Comparison of ENCODE assay signal across 12 mouse cellular contexts in the genomic region with DNA sequence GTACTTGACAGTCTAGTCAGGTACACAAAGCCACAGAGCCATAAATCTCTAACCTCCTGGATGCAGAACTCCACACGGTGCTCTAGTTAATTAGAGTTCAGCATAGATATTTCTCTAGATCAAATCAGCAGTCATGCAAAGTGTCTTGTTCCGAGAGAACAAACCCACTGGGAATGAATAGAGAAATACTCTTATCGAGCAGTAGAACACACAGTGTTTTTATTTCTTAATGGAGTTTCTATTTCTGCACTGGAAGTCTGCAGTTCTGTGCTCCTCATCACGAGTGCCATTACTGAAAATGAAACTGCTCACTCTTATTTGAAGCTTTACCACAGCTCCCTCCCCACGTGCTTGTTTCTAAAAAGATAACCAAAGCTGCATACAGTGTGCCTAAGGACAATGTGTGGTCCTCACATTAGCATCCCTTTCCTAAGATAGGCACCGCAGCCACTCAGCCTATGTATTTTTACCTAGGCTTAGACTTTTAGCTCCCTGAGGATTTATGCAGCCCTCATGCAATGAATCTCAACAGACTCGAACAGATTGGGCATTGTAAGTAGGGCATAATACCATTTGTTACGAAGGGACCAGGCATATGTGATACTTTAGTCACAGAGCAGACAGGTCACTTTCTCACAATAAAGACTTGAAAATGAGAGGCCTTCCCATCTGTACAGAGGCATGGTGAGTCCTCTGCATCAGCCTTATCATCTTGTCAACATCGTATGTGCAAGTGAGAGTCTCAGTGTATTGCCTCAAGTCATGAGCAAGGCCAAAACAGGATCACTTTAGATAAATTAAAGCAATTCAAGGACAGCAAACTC.
A peak's percentile ranks its signal among the peaks of the same experiment; 100 is the strongest.
DNase-seq lines count a peak whose midpoint lies in the region; ATAC-seq and TF ChIP-seq lines count a peak whose summit lies in the region.
"Had no signal": no experiment of that assay in that cellular context is flagged by ENCODE, and none has a peak within 500 bp of the region (broad histone marks: within the 10 kb centered on the region; RNA-seq: fewer than 3 reads in every experiment).

No protein-coding gene starts in this region.

- DNase-seq in A20 (ENCODE audit: low read depth, low spot score) (peak; percentile 53), CH12.LX (ENCODE audit: extremely low read depth) (peak; percentile 60)
- no peak for DNase-seq in layer of hippocampus, postnatal 25 days (ENCODE audit: extremely low spot score in 1 of 2, low spot score in 1 of 2)
- DNase-seq in kidney, adult 9 months, result no peak
- no peak for DNase-seq in heart, postnatal 10 days
- DNase-seq: cerebellum, postnatal 36 days; heart, postnatal 14 days; thymus, postnatal 25 days had no signal

- H3K4me3 ChIP-seq in CH12.LX (replicated peaks in 1 of 3; ENCODE audit: low read depth in 2 of 3, low read length in 2 of 3, poor library complexity in 1 of 3), result no peak overlapping the region
- no peak overlapping the region for H3K4me3 ChIP-seq in hindbrain, embryonic 13.5 days
- no peak overlapping the region for H3K4me3 ChIP-seq in midbrain, embryonic 13.5 days (replicated peaks)
- H3K4me3 ChIP-seq: liver, embryonic 15.5 days had no signal

- no peaks in the 10 kb centered on the region for H3K27me3 ChIP-seq in CH12.LX (replicated peaks)
- H3K27me3 ChIP-seq in hindbrain, embryonic 13.5 days, result no peaks in the 10 kb centered on the region
- H3K27me3 ChIP-seq in midbrain, embryonic 13.5 days, result no peaks in the 10 kb centered on the region
- H3K27me3 ChIP-seq: liver, embryonic 15.5 days had no signal

- H3K4me1 ChIP-seq in CH12.LX (ENCODE audit: control insufficient read depth in 1 of 2, insufficient read depth in 2 of 2), result peaks cover 5 to 20% of the 10 kb centered on the region in 2 experiments; a peak in 3 of 4 replicates
- H3K4me1 ChIP-seq in hindbrain, embryonic 13.5 days (replicated peaks), result peaks cover 16% of the 10 kb centered on the region
- peaks cover 24% of the 10 kb centered on the region for H3K4me1 ChIP-seq in midbrain, embryonic 13.5 days (replicated peaks)
- H3K4me1 ChIP-seq: liver, embryonic 15.5 days had no signal

- in situ Hi-C loops in CH12.LX (cut with MboI; ENCODE audit: low pct_ligation_motif_present, low pct_unique_long_range_greater_than_20kb, low sequenced_read_pairs), result no loop called here

- WGBS in hindbrain, embryonic 13.5 days, result 28% methylated on average over 9 of the region's 9 CpGs
- 27% methylated on average over 9 of the region's 9 CpGs for WGBS in midbrain, embryonic 13.5 days

- no peaks in the 10 kb centered on the region for H3K9me3 ChIP-seq in CH12.LX (replicated peaks; ENCODE audit: low read length)
- no peaks in the 10 kb centered on the region for H3K9me3 ChIP-seq in hindbrain, embryonic 13.5 days
- no peaks in the 10 kb centered on the region for H3K9me3 ChIP-seq in midbrain, embryonic 13.5 days
- H3K9me3 ChIP-seq: liver, embryonic 15.5 days had no signal

- TF ChIP-seq RAD21 in CH12.LX (IDR thresholded peaks at IDR 0.05; ENCODE audit: low read depth, low read length), result no peak

- peak; percentile 74 for ATAC-seq in hindbrain, embryonic 13.5 days (ENCODE audit: low FRiP score)
- peak; percentile 82 for ATAC-seq in midbrain, embryonic 13.5 days

- TF ChIP-seq CTCF in CH12.LX (conservative IDR thresholded peaks at IDR 0.05 in 1 of 2, IDR thresholded peaks at IDR 0.05 in 1 of 2; ENCODE audit: low read depth in 2 of 2, low read length in 2 of 2), result no peak

- TF ChIP-seq POLR2A in CH12.LX (IDR thresholded peaks at IDR 0.05; ENCODE audit: low read depth, low read length), result no peak

- intact Hi-C loops in heart, postnatal 10 days (cut with DNase I), result no loop called here

- dilution Hi-C loops in CH12.LX (cut with MboI; ENCODE audit: extremely low pct_ligation_motif_present, extremely low pct_unique_long_range_greater_than_20kb, low sequenced_read_pairs), result no loop called here

- peak overlapping the region; percentile 96 for H3K4me2 ChIP-seq in CH12.LX (ENCODE audit: insufficient read depth, low read depth, poor library complexity, severe bottlenecking)
- peak overlapping the region; percentile 20; the same call in 1 of the 2 replicates for H3K4me2 ChIP-seq in hindbrain, embryonic 13.5 days
- peak overlapping the region; percentile 2 for H3K4me2 ChIP-seq in midbrain, embryonic 13.5 days (replicated peaks)
- H3K4me2 ChIP-seq: liver, embryonic 15.5 days had no signal

- H3K36me3 ChIP-seq in CH12.LX (replicated peaks in 1 of 2; ENCODE audit: control insufficient read depth in 1 of 2, insufficient read depth in 1 of 2, low read length in 1 of 2), result no peaks in the 10 kb centered on the region
- no peaks in the 10 kb centered on the region for H3K36me3 ChIP-seq in hindbrain, embryonic 13.5 days
- no peaks in the 10 kb centered on the region for H3K36me3 ChIP-seq in midbrain, embryonic 13.5 days
- H3K36me3 ChIP-seq: liver, embryonic 15.5 days had no signal

- no peak overlapping the region for H3K9ac ChIP-seq in CH12.LX (ENCODE audit: insufficient read depth, low read depth)
- no peak overlapping the region for H3K9ac ChIP-seq in hindbrain, embryonic 13.5 days
- no peak overlapping the region for H3K9ac ChIP-seq in midbrain, embryonic 13.5 days (replicated peaks)
- H3K9ac ChIP-seq: liver, embryonic 15.5 days had no signal

- peak; percentile 73 for TF ChIP-seq EP300 in CH12.LX (IDR thresholded peaks at IDR 0.05; ENCODE audit: low read length)

- H3K27ac ChIP-seq in CH12.LX (ENCODE audit: insufficient read depth, low read depth), result no peak overlapping the region
- H3K27ac ChIP-seq in hindbrain, embryonic 13.5 days, result peak overlapping the region; percentile 71
- H3K27ac ChIP-seq in midbrain, embryonic 13.5 days, result peak overlapping the region; percentile 68
- H3K27ac ChIP-seq: kidney, postnatal 0 days; liver, embryonic 15.5 days had no signal

- no peaks in the 10 kb centered on the region for H3K79me2 ChIP-seq in CH12.LX (replicated peaks; ENCODE audit: control insufficient read depth, extremely low read depth, insufficient read depth, poor library complexity, severe bottlenecking)

TF ChIP-seq in CH12.LX, 34 proteins besides CTCF, POLR2A, EP300 and RAD21:
- TF ChIP-seq IRF4 (IDR thresholded peaks at IDR 0.05; ENCODE audit: low read depth, low read length) (peak; percentile 90), USF1 (IDR thresholded peaks at IDR 0.05; ENCODE audit: low read depth, low read length) (no peak), MAZ (IDR thresholded peaks at IDR 0.05; ENCODE audit: low read depth, low read length) (no peak), POLR2AphosphoS2 (IDR thresholded peaks at IDR 0.05; ENCODE audit: low read depth, low read length) (no peak), SIN3A (IDR thresholded peaks at IDR 0.05; ENCODE audit: low read length) (0 out of 2 replicates have a peak, but pooled peaks have one; percentile 38), MAX (IDR thresholded peaks at IDR 0.05; ENCODE audit: low read length) (peak; percentile 90), ZMIZ1 (IDR thresholded peaks at IDR 0.05; ENCODE audit: low read depth, low read length) (no peak), TBP (conservative IDR thresholded peaks at IDR 0.05; ENCODE audit: low read depth, low read length) (no peak), ETS1 (conservative IDR thresholded peaks at IDR 0.05; ENCODE audit: low read depth, low read length) (peak; percentile 83), JUND (conservative IDR thresholded peaks at IDR 0.05; ENCODE audit: low read depth, low read length) (peak; percentile 20; the same call in 1 of the 2 replicates), BHLHE40 (IDR thresholded peaks at IDR 0.05; ENCODE audit: low read depth, low read length) (peak; percentile 98), NRF1 (IDR thresholded peaks at IDR 0.05; ENCODE audit: low read depth, low read length) (no peak), SMC3 (IDR thresholded peaks at IDR 0.05; ENCODE audit: low read depth, low read length) (peak; percentile 10; the same call in 1 of the 2 replicates), MXI1 (IDR thresholded peaks at IDR 0.05; ENCODE audit: low read depth, low read length) (0 out of 2 replicates have a peak, but pooled peaks have one; percentile 29), MYC (IDR thresholded peaks at IDR 0.05; ENCODE audit: low read depth, low read length) (peak; percentile 82), NELFE (IDR thresholded peaks at IDR 0.05; ENCODE audit: low read depth, low read length) (no peak), ZKSCAN1 (IDR thresholded peaks at IDR 0.05; ENCODE audit: borderline replicate concordance, low read depth, low read length) (no peak), TCF12 (IDR thresholded peaks at IDR 0.05; ENCODE audit: low read depth, low read length) (0 out of 2 replicates have a peak, but pooled peaks have one; percentile 43), JUN (IDR thresholded peaks at IDR 0.05; ENCODE audit: insufficient read depth, low read depth, low read length) (0 out of 2 replicates have a peak, but pooled peaks have one; percentile 19), KAT2A (IDR thresholded peaks at IDR 0.05; ENCODE audit: insufficient replicate concordance, low read length) (no peak), USF2 (conservative IDR thresholded peaks at IDR 0.05; ENCODE audit: low read depth, low read length) (no peak), PAX5 (IDR thresholded peaks at IDR 0.05; ENCODE audit: low read length) (no peak), ELF1 (IDR thresholded peaks at IDR 0.05; ENCODE audit: low read depth, low read length) (no peak), GABPA (IDR thresholded peaks at IDR 0.05; ENCODE audit: insufficient replicate concordance, low read depth, low read length) (no peak), MAFK (IDR thresholded peaks at IDR 0.05; ENCODE audit: insufficient replicate concordance, low read length) (no peak), ZNF384 (IDR thresholded peaks at IDR 0.05; ENCODE audit: low read depth, low read length) (no peak), MEF2A (IDR thresholded peaks at IDR 0.05; ENCODE audit: borderline replicate concordance, low read depth, low read length) (peak; percentile 91), ZC3H11A (IDR thresholded peaks at IDR 0.05; ENCODE audit: low read depth, low read length) (no peak)

Comparison
In these comparisons a context has a peak if more than half of its experiments do, and no peak if none do; other contexts are left out.
1. DNase-seq: peak in A20 (single experiment) and CH12.LX (single experiment); none in layer of hippocampus, postnatal 25 days (0 of 2), kidney, adult 9 months (single experiment) and heart, postnatal 10 days (0 of 2).
2. H3K4me2 ChIP-seq: peak in every context shown above with its lines; median percentile 96 in CH12.LX; 20 in hindbrain, embryonic 13.5 days; 2 in midbrain, embryonic 13.5 days.